Mouse (Mus musculus): Measurements from ENCODE around the gene Zfp423.

GRCm38 (mm10) chr8:87711955-87712354 lies 247.4 kb downstream of the Zfp423 start:
- no peak for TF ChIP-seq POLR2A (IDR thresholded peaks at IDR 0.05; ENCODE audit: insufficient read depth, low read depth, low read length)
- TF ChIP-seq CTCF (IDR thresholded peaks at IDR 0.05; ENCODE audit: insufficient read depth, low read depth, low read length): no peak
